Mouse (Mus musculus): Measurements from ENCODE around the gene Shroom3. TPM values are rescaled to one million over a fixed set of nuclear protein-coding genes. Genes with fewer than 3 reads are reported as not detected.

Gene Shroom3
- total RNA-seq, 2 experiments from 2014 or later: 8.5 to 9.7 TPM

DNA sequence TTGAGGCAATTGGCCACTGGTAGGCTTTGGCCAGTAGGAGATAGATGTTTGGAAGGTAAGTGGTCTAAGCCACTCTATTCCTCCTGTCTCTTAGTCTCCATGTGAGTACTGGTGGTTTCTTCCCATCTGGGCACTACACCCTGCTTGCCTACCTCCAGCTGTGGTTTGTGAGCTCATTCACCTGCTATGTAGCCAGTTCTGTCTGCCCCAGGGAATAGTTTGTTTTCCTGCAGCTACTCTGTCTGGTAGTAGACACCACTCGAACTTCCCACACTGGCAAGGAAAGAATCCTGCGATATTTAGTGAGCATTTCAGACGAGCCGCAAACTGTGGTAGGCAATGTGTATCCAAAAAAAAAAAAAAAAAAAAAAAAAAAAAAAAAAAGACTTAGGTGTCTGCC is 68.3 kb downstream of the Shroom3 start:
- DNase-seq: no peak

DNA sequence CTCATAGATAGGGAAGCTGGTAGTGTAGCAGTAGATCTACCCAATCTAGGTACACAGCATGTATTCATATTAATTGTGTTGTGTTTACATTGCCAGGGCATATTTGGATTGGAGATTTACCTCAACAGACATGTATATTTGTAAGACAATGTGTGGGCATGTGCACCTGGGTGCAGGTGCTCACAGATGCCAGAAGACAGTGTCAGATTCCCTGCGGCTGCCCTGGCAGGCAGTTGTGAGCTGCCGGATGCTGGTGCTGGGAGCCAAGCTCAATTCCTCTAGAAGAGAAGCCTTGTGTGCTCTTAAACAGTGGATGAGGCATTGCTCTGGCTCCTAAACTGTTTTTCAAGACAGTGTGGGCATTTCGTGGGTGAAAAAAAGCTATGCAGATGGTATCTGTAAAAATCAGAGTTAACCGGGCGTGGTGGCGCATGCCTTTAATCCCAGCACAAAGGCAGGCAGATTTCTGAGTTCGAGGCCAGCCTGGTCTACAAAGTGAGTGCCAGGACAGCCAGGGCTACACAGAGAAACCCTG is 72.1 kb downstream of the Shroom3 start:
- DNase-seq: no peak

DNA sequence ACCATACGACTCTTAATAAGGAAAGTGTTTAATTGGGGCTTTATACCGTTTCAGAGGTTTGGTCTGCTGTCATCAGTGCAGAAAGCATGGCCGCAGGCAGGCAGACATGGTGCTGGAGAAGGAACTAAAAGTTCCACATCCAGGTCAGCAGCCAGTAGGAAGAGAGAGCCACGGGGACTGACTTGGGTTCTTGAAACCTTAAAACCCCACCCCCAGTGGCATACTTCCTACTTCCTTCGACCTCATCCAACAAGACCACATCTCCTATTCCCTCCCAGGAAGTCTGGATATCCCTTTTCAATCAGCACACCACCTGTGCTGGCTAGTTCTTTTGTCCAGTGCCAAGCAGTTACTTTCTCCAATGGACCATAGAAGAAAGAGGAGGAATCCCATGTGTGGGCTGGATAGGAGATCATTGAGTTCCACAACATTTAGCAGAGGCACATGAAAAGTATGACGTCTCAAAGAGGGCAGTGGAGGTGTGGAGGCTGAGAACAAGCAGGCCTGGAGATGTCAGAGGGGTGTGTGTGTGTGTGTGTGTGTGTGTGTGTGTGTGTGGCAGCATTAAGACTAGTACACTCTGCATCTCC is 76.0 kb downstream of the Shroom3 start:
- no peak for DNase-seq

DNA sequence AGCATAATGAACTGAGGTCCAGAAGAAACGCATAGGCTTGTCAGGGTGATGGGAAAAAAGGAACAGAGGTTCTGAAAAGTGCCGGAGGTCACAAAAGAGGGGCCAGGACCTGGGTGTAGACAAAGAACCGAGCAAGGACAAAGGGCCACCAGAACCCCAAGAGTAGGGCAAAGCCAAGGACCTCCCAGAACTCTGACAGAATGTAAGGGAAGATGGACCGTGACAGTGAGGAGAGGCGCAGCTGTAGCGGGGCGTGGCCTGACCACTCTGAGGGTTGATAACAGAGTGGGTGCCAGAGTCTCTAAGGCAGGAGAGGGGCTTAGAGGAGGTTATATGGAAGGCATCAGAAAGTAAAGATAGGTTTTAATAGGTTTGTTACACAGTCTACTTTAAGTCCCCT is 77.3 kb downstream of the Shroom3 start:
- no peak for DNase-seq

DNA sequence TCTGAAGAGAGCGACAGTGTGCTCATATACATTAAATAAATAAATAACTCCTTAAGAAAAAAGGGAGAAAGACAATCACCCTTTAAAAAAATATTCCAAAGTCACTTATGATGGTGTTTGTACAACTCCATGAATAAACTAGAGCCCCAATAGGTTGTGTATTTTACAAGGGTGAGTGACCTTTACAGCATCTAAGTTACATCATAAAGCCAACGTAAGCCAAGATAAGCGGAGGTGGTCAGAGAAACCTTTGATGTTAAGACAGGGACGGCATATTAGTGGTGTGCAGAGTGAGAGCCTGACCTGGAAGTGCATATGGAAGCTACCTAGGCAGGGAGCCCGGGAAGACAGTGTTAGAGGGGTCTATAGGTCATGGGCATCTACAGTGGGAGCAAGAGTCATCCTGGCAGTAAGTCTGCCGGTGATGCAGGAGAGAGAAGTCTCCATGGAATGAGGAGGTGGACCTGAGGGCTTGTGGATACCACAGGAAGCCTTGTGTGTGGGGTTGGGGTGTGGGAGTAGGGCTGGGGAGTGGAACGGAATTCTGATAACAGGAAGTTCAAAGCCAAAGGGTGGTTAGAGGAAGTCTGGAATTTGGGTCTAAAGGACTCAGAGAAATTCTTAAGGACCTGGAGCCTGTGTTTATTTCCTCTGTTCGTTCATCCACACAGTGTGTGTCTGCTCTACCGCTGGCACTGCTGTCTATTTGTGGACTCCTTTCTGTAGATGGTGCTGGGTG is 78.5 kb downstream of the Shroom3 start:
- DNase-seq: no peak

DNA sequence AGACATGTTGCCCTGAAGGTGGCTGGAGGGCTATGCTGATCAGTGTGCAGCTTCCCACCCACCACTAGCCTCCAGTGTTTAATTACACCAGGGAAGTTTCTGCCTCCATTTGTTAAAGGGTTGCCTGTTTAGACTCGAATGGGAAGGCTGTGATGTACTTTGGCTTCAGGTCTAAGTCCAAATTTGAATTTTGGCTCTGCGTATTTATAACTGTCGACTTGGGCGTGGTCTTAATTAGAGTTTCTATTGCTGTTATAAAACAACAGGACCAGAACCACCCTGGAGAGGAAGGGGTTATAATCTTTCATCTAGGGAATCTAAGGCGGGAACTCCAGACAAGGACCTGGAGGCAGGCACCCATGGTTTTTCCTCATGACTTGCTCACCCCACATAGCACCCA is 79.2 kb downstream of the Shroom3 start:
- DNase-seq: no peak

DNA sequence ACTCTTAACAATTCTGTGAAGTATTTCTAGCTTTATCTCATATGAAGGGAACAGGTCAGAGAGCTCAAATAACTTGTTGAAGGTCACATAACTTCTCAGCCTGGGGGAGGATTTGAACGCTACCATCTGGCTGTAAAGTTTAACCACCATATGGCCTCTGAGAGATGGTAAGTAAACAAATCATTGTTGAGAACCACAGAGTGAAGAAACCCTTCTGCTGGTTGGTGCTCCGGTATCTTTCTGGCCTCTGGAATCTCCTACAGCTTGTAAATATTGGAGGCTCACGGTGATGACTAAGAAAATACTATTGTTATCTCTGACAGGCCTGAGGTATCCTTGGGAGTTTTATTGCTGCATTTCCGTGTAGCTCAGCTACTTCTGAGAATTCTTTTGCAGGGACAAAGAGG is 80.3 kb downstream of the Shroom3 start:
- no peak for DNase-seq

DNA sequence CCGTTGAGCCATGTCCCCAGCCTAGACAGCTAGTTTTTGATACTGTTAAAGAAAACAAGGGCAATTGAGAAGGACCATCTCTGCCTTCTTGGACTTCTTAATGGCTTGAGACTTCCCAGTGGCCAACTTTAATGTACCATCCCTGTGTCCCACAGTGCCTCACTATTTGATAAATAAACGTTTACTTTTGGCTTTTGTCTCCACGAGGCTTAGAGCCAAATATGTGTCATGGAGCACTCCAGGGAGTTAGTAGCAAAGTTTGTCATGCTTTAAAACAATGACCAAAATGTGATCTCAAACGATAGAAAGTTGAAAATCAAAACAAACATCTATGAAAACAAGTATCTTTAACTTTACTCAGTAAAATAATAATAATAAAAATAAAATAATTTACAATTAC is 83.1 kb downstream of the Shroom3 start:
- no peak for DNase-seq

DNA sequence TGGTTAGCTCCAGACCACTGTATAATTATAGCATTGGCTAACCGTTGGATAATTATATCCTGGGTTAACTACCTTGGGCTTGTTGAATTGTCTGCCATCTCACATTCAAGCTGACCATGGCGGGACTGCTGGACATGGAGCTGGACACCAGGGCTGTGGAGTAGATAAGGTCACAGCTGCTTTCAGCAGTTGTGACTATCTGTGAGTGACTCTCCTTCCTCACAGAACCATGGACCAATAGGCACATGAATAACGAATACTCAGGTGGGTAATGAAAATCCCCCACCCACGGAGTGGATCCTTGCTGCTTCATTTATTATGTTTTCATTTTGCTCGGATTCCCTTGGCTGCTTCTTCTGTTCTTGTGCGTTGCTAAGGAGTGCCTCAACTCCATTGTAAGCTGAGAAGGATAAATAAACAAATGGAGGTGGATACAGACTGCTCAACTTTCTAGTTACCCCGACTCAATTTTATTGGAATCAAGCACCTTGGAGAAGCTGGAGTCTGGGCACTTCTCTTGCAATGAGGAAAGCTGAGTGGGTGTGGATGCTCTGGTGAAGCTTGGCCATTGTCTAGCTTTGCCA is 84.1 kb downstream of the Shroom3 start:
- no peak for DNase-seq

DNA sequence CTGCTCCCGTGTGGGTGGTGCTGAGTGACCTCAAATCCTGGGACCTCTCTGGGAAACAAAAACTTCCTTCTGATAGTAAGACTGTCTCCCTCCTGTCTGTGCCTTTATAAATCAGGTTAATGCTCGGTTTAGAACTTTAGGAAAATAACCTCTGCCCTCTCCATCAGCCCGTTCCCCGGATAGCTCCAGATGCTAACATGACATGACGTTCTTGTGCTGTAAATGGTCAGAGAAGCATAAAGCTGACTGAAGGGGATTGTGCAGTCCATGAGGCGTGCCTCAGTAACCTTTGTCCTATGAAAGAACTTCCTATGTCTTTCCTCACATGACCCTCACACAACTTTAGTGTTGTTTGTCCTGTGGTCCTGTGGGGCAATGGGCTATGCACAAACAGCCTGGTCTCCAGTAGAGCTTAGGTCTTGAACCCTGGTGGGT is 84.6 kb downstream of the Shroom3 start:
- no peak for DNase-seq

DNA sequence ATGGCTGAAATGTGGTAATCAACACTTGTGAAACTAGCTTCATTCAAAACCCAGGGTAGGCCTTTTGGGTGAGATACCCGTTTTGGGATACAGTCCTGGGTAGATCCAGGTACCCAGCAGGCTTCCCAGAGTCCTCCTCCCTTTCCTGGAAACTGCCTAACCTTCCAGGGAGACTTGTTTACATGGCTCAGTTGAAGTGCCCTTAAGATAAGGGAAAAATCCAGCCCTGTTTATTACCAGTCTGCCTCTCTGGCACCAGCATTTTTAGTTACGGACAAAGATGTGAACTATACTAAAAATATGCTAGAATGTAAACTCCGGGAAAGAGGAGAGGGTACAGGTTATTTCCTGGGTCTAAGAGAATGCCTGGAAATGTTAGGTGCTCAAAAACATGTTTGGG is 90.6 kb downstream of the Shroom3 start:
- DNase-seq: no peak

DNA sequence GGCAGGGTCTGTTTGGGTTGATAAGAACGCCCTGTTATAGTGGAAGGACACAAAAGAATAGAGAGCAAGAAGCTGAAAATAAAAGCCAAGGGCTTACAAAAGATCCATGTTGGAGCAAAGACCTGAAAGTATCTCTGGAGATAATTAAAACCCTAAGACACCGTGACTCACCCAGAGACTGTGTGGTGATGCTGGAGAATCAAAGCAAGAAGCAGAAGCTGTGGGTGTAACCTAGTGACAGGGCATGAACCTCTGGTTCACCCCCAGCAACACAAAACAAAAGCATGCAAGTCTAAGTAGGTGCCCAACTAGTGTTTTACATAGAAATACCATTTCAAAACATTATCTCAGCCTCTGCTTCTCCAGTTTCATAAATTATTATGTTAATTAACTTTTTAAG is 91.2 kb downstream of the Shroom3 start:
- DNase-seq: no peak

DNA sequence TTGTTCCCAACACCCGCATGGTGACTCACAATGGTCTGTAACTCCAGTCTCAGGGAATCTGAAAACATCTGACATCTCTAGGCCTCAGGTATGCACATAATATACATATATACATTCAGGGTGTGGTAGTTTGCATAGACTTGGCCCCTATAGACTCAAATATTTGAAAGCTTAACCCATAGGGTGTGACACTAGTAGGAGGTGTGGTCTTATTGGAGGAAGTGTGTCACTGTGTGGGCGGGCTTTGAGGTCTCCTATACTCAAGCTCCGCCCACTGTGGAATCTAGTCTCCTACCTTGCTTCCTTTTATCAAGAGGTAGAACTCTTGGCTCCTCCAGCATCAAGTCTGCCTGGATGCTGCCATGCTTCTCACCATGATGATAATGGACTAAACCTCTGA is 91.7 kb downstream of the Shroom3 start:
- no peak for DNase-seq

DNA sequence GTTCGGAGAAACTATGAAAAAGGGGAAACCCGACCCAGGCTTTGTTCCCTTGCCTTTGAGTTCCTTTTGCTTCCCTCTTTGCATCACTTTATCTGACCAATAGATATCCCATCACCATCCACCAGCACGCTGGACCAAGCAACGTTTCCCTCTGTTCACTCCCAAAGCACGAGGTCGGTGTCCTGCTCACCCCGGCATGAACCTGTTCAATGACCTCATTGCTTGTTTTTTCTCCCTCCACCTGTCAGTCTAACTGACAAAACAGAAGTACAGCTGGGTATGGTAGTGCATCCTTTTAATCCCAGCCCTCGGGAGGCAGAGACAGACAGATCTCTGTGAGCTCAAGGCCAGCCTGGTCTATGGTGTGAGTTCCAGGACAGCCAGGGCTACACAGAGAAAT is 95.2 kb downstream of the Shroom3 start:
- DNase-seq: no peak

DNA sequence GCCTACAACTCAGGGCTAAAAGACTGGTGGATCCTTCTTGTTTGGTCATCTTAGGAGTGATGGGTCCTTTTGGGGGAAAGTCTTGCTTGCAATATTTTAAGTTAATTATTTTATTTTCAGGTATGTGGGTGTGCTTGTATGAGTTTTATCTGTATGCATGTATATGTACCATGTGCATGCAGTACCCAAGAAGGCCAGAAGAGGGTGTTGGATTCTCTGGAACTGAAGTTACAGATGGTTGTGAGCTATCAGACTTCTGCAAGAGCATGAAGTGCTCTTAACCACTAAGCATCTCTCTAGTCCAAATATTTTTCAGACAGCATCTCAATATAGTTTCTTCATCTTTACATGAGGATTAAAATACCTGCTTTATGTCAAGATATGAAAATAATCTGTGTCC is 97.8 kb downstream of the Shroom3 start:
- DNase-seq: no peak

DNA sequence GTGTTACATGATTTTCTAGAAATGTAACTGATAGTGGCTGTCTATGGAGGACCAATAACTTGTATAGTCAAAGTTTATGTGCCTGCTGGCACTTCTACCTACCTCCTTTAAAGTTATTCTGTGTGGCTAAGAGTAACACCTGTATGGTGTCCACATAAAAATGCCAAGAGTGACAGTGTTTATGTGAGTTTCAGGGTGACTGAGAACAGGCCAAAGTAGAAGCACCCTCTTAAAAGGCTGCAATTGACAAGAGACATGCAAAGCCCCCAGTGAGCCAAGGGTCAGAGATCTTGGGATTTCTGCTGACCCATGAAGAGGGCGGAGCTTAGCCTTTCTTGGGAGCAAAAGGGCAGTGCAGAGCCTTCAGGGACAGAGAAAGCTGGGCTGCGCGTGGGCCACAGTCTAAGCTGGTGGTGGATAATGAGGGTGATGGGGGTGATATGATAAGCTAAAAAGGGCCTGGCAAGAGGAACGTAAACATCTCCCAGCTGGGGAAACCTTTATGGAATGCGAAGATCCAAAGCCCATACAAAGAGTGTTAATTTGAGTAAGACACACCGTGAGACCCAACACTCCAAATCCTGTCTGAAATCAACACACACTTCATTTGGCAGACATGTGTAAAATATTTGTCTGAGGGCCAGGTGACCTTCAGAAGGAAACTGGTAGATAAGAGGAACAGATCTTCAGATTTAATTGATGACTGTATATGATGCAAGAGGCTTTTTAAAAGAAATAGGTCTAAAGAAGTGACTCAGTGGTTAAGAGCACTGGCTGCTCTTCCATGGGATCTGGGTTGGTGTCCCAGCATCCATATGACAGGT is 101.0 kb downstream of the Shroom3 start:
- no peak for DNase-seq

DNA sequence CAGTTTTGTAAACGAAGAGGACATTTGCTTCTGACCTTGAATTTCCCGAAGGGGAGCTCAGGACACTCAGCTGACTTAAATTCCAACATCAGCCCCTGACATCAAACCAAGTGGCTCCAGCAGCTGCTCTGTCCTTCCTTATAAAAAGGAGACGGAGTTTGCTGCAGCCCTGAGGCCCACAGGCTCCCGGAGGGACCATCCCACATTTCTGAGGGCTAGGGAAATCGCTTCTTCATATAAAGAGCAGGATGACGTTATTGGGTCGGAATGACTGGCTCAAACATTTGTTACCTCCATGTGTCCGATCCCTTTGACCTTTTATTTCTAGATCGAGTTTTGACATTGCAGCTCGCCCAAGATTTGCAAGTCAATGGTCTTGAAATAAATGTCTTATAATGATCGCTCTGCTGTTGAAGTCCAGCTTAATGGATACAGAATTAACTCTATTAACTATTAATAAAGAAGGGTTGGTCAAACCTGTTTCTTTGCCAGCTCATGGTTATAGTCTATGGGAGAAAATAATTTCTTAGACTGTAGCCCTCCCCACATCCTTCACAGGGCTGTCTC is 102.7 kb downstream of the Shroom3 start:
- no peak for DNase-seq

DNA sequence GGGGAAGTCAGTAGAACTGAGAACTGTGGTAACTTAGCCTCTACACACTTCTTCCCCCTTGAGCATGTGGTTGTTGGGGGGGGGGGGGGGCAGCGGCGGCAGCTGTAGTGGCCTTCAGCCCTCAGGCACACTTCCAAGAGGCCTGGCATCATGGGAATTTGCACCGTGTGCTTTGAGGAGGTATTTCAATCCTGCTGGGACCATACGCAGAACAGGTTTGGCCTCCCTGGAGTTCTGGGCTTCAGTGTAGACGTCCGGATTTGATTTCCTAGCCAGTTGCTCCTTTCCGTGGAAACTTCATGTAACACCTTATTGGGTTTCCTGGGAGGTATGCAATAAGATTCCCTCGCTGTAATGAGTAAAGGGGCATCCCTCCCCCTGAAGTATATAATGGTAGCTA is 105.8 kb downstream of the Shroom3 start:
- no peak for DNase-seq

DNA sequence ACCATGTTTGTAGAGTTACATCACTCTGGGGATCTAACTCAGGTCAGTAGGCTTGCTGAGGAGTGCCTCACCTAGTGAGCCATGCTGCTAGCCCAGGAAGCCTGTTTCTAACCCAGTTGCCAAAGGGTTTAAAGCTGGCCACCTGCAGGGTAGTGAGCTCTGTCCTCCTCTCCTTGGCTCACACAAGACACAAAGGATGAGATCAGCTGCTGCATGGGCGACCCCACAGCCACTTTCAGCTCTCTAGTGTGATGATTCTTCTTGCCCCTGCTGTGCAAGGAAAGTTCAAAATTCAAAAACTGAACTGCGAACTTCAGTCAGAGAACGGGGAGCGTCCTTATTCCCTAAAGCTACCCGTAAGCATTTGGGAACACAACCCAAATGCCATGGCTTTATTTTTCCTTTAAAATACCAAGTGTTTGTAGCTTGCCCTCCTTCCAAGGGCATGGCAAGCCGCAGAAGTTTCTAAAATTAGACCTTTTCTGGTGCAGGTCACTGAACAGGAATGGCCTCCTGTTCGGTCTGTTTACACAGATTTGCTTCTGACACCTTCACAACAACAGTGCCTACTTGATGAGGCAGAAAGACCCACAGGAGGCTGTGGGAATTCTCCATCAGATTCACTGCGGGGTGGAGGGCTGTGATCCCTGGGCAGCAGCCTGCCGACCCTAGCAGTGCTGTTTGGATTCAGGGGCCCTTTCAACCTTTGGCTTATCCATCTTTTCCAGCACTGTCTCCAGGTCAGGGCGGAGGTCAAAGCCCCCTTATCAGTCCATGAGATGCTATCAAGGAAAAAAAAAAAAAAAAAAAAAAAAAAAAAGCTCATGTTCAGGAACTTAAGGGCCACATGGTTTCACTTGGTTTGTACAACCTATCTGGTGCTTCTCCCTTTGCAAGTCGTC is 113.1 kb downstream of the Shroom3 start:
- DNase-seq: no peak

DNA sequence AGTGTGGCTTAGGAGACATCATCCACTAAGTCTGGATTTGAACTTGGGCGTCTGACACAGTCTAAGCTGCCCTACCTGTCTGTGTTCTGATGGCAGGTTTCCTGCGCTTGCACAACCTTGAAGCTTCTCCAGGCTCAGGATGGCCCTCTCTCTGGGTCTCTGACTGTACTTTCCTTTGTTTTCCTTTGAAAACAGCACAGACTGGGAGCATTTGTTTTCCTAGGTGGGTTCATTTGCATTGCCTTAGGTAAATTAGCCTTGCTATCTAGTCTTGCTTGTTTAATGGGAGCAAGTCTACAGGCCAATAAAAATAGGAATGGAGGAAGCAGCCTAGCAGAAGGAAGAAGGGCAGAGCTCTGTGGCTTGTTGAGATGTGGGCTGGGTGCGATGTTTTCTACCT is 114.7 kb downstream of the Shroom3 start:
- DNase-seq: no peak

DNA sequence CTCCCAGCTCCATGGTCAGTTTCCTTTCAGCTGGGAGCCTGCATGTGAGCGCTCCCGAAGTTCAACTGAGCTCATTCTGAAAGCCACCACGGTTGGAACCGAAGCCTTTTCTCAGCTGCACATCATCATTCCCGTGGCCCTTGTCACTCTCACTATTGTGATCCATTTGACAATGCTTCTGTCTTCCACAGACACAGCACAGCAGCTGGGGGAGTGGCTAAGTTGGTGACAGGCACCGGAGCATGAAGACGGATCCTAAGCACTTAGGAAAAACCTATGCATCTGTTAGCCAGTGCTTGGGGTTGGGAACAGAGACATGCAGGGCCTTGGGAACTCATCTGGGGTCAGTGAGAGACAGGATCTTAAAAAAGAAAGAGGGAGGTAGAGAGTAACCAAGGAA is 121.1 kb downstream of the Shroom3 start:
- no peak for DNase-seq

Measured in adrenal gland, postnatal 10 days (tissue).